21 mouse cellular contexts compared by ENCODE assay signal in the genomic region with DNA sequence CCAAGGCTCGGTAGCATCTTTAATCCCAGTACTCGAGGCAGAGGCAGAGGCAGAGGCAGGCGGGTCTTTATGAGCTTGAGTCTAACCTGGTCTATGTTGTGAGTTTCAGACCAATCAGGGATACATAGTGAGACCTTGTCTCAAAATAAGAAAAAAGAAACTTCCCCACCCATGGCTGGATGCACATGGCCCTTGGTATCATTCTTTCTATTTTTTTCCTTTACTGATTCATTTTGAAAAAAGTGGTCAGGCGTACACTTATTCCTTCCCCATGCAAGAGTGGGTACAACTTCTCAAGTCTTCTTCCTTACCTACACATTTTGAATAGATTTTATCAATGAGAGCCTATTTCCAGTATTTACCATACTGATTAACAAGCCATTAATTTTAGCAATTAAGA.
A peak's percentile ranks its signal among the peaks of the same experiment; 100 is the strongest.
DNase-seq lines count a peak whose midpoint lies in the region; TF ChIP-seq lines count a peak whose summit lies in the region.
"Had no signal": no experiment of that assay in that cellular context is flagged by ENCODE, and none has a peak within 500 bp of the region (broad histone marks: within the 10 kb centered on the region; RNA-seq: fewer than 3 reads in every experiment).

No protein-coding gene starts in this region.

- peak; percentile 33 for DNase-seq in heart, embryonic 10.5 days (ENCODE audit: low spot score)
- DNase-seq in heart, adult 9 months (ENCODE audit: low spot score in 2 of 2) = no peak
- DNase-seq in A20 (ENCODE audit: low read depth, low spot score) (peak; percentile 58), CH12.LX (ENCODE audit: extremely low read depth) (peak; percentile 69)
- no peak for DNase-seq in layer of hippocampus, postnatal 10 days (ENCODE audit: low spot score in 2 of 2)
- DNase-seq: adrenal gland, adult 2 months; adrenal gland, postnatal 10 days; adrenal gland, postnatal 25 days; B cell, adult 2 months; cerebellum, adult 11 months; cerebellum, adult 18-20 months; cerebellum, adult 8-10 months; cerebellum, adult 9-11 months; cerebellum, postnatal 14 days; cerebellum, postnatal 36 days; embryo, embryonic 11 days had no signal

- TF ChIP-seq RAD21 in CH12.LX (IDR thresholded peaks at IDR 0.05; ENCODE audit: low read depth, low read length) = no peak; the same call in 1 of the 2 replicates

- no peak overlapping the region for H3K4me3 ChIP-seq in heart, embryonic 10.5 days
- no peak overlapping the region for H3K4me3 ChIP-seq in CH12.LX (replicated peaks in 1 of 3; ENCODE audit: low read depth in 2 of 3, low read length in 2 of 3, poor library complexity in 1 of 3)
- H3K4me3 ChIP-seq: embryonic facial prominence, embryonic 13.5 days; embryonic facial prominence, embryonic 15.5 days; erythroblast, embryonic 14.5 days; forebrain, embryonic 10.5 days; forebrain, embryonic 12.5 days had no signal

- no peak overlapping the region; the same call in 1 of the 2 replicates for H3K4me2 ChIP-seq in CH12.LX (ENCODE audit: insufficient read depth, low read depth, poor library complexity, severe bottlenecking)
- H3K4me2 ChIP-seq: embryonic facial prominence, embryonic 13.5 days; embryonic facial prominence, embryonic 15.5 days; forebrain, embryonic 12.5 days had no signal

- dilution Hi-C loops in CH12.LX (cut with MboI; ENCODE audit: extremely low pct_ligation_motif_present, extremely low pct_unique_long_range_greater_than_20kb, low sequenced_read_pairs) = no loop called here

- no peaks in the 10 kb centered on the region for H3K27me3 ChIP-seq in heart, embryonic 10.5 days (ENCODE audit: insufficient read depth, poor library complexity, severe bottlenecking)
- H3K27me3 ChIP-seq in CH12.LX (replicated peaks) = no peaks in the 10 kb centered on the region
- H3K27me3 ChIP-seq: embryonic facial prominence, embryonic 13.5 days; embryonic facial prominence, embryonic 15.5 days; forebrain, embryonic 12.5 days had no signal

- peaks cover 23% of the 10 kb centered on the region for H3K4me1 ChIP-seq in heart, embryonic 10.5 days
- H3K4me1 ChIP-seq in CH12.LX (ENCODE audit: control insufficient read depth in 1 of 2, insufficient read depth in 2 of 2) = peaks cover 8 to 36% of the 10 kb centered on the region in 2 experiments
- H3K4me1 ChIP-seq: embryonic facial prominence, embryonic 15.5 days; forebrain, embryonic 10.5 days; forebrain, embryonic 12.5 days had no signal

- no peak overlapping the region for H3K27ac ChIP-seq in heart, embryonic 10.5 days
- no peak overlapping the region for H3K27ac ChIP-seq in CH12.LX (ENCODE audit: insufficient read depth, low read depth)
- H3K27ac ChIP-seq: embryonic facial prominence, embryonic 13.5 days; embryonic facial prominence, embryonic 15.5 days; forebrain, embryonic 10.5 days; forebrain, embryonic 12.5 days had no signal

- TF ChIP-seq EP300 in CH12.LX (IDR thresholded peaks at IDR 0.05; ENCODE audit: low read length) = peak; percentile 98

- TF ChIP-seq POLR2A in CH12.LX (IDR thresholded peaks at IDR 0.05; ENCODE audit: low read depth, low read length) = no peak

- no peak overlapping the region for H3K9ac ChIP-seq in CH12.LX (ENCODE audit: insufficient read depth, low read depth)
- H3K9ac ChIP-seq: embryonic facial prominence, embryonic 13.5 days; embryonic facial prominence, embryonic 15.5 days; forebrain, embryonic 12.5 days had no signal

- no peaks in the 10 kb centered on the region for H3K79me2 ChIP-seq in CH12.LX (replicated peaks; ENCODE audit: control insufficient read depth, extremely low read depth, insufficient read depth, poor library complexity, severe bottlenecking)

- 87% methylated on average over 4 of the region's 4 CpGs for WGBS in heart, embryonic 10.5 days

- H3K9me3 ChIP-seq in heart, embryonic 10.5 days = no peaks in the 10 kb centered on the region
- H3K9me3 ChIP-seq in CH12.LX (replicated peaks; ENCODE audit: low read length) = peaks cover 4% of the 10 kb centered on the region
- H3K9me3 ChIP-seq: embryonic facial prominence, embryonic 13.5 days; embryonic facial prominence, embryonic 15.5 days; forebrain, embryonic 10.5 days; forebrain, embryonic 12.5 days had no signal

- in situ Hi-C loops in CH12.LX (cut with MboI; ENCODE audit: low pct_ligation_motif_present, low pct_unique_long_range_greater_than_20kb, low sequenced_read_pairs) = no loop called here

- TF ChIP-seq CTCF in CH12.LX (conservative IDR thresholded peaks at IDR 0.05 in 1 of 2, IDR thresholded peaks at IDR 0.05 in 1 of 2; ENCODE audit: low read depth in 2 of 2, low read length in 2 of 2) = no peak

- H3K36me3 ChIP-seq in heart, embryonic 10.5 days = peaks cover 4% of the 10 kb centered on the region; the same call in 1 of the 2 replicates
- H3K36me3 ChIP-seq in CH12.LX (replicated peaks in 1 of 2; ENCODE audit: control insufficient read depth in 1 of 2, insufficient read depth in 1 of 2, low read length in 1 of 2) = peaks cover 0 to 22% of the 10 kb centered on the region in 2 experiments
- H3K36me3 ChIP-seq: embryonic facial prominence, embryonic 13.5 days; embryonic facial prominence, embryonic 15.5 days; forebrain, embryonic 12.5 days had no signal

TF ChIP-seq in CH12.LX, 34 proteins besides CTCF, POLR2A, EP300 and RAD21:
- peak; percentile 94 for TF ChIP-seq MYC (IDR thresholded peaks at IDR 0.05; ENCODE audit: low read depth, low read length)
- peak; percentile 61 for TF ChIP-seq TCF12 (IDR thresholded peaks at IDR 0.05; ENCODE audit: low read depth, low read length)
- peak; percentile 61; the same call in 1 of the 2 replicates for TF ChIP-seq MAFK (IDR thresholded peaks at IDR 0.05; ENCODE audit: insufficient replicate concordance, low read length)
- no peak for TF ChIP-seq POLR2AphosphoS2 (IDR thresholded peaks at IDR 0.05; ENCODE audit: low read depth, low read length)
- peak; percentile 97 for TF ChIP-seq IRF4 (IDR thresholded peaks at IDR 0.05; ENCODE audit: low read depth, low read length)
- peak; percentile 40; the same call in 1 of the 2 replicates for TF ChIP-seq SIN3A (IDR thresholded peaks at IDR 0.05; ENCODE audit: low read length)
- no peak for TF ChIP-seq HCFC1 (IDR thresholded peaks at IDR 0.05; ENCODE audit: low read depth, low read length)
- TF ChIP-seq NRF1 (IDR thresholded peaks at IDR 0.05; ENCODE audit: low read depth, low read length) = no peak
- peak; percentile 85 for TF ChIP-seq JUN (IDR thresholded peaks at IDR 0.05; ENCODE audit: insufficient read depth, low read depth, low read length)
- TF ChIP-seq PAX5 (IDR thresholded peaks at IDR 0.05; ENCODE audit: low read length) = no peak
- TF ChIP-seq SMC3 (IDR thresholded peaks at IDR 0.05; ENCODE audit: low read depth, low read length) = peak; percentile 13; the same call in 1 of the 2 replicates
- TF ChIP-seq MAX (IDR thresholded peaks at IDR 0.05; ENCODE audit: low read length) = peak; percentile 77; the same call in 1 of the 2 replicates
- TF ChIP-seq KAT2A (IDR thresholded peaks at IDR 0.05; ENCODE audit: insufficient replicate concordance, low read length) = no peak
- no peak for TF ChIP-seq ZC3H11A (IDR thresholded peaks at IDR 0.05; ENCODE audit: low read depth, low read length)
- TF ChIP-seq ZKSCAN1 (IDR thresholded peaks at IDR 0.05; ENCODE audit: borderline replicate concordance, low read depth, low read length) = no peak
- peak; percentile 91 for TF ChIP-seq ZNF384 (IDR thresholded peaks at IDR 0.05; ENCODE audit: low read depth, low read length)
- no peak for TF ChIP-seq USF1 (IDR thresholded peaks at IDR 0.05; ENCODE audit: low read depth, low read length)
- peak; percentile 96 for TF ChIP-seq JUND (conservative IDR thresholded peaks at IDR 0.05; ENCODE audit: low read depth, low read length)
- no peak for TF ChIP-seq ZMIZ1 (IDR thresholded peaks at IDR 0.05; ENCODE audit: low read depth, low read length)
- TF ChIP-seq MAZ (IDR thresholded peaks at IDR 0.05; ENCODE audit: low read depth, low read length) = 0 out of 2 replicates have a peak, but pooled peaks have one; percentile 63
- TF ChIP-seq MXI1 (IDR thresholded peaks at IDR 0.05; ENCODE audit: low read depth, low read length) = peak; percentile 48; the same call in 1 of the 2 replicates
- no peak for TF ChIP-seq ELF1 (IDR thresholded peaks at IDR 0.05; ENCODE audit: low read depth, low read length)
- peak; percentile 61; the same call in 1 of the 2 replicates for TF ChIP-seq CHD2 (IDR thresholded peaks at IDR 0.05; ENCODE audit: low read length)
- no peak for TF ChIP-seq E2F4 (IDR thresholded peaks at IDR 0.05; ENCODE audit: insufficient replicate concordance, low read depth, low read length)
- TF ChIP-seq NELFE (IDR thresholded peaks at IDR 0.05; ENCODE audit: low read depth, low read length) = no peak
- no peak for TF ChIP-seq UBTF (IDR thresholded peaks at IDR 0.05; ENCODE audit: low read depth, low read length)
- TF ChIP-seq TBP (conservative IDR thresholded peaks at IDR 0.05; ENCODE audit: low read depth, low read length) = no peak
- no peak for TF ChIP-seq USF2 (conservative IDR thresholded peaks at IDR 0.05; ENCODE audit: low read depth, low read length)
- TF ChIP-seq GABPA (IDR thresholded peaks at IDR 0.05; ENCODE audit: insufficient replicate concordance, low read depth, low read length) = no peak
- TF ChIP-seq ETS1 (conservative IDR thresholded peaks at IDR 0.05; ENCODE audit: low read depth, low read length) = peak; percentile 82
- TF ChIP-seq MEF2A (IDR thresholded peaks at IDR 0.05; ENCODE audit: borderline replicate concordance, low read depth, low read length) = peak; percentile 87
- no peak for TF ChIP-seq CHD1 (IDR thresholded peaks at IDR 0.05; ENCODE audit: low read depth, low read length)
- TF ChIP-seq RCOR1 (conservative IDR thresholded peaks at IDR 0.05; ENCODE audit: low read depth, low read length) = 0 out of 2 replicates have a peak, but pooled peaks have one; percentile 63
- TF ChIP-seq BHLHE40 (IDR thresholded peaks at IDR 0.05; ENCODE audit: low read depth, low read length) = peak; percentile 95

Comparison
In these comparisons a context has a peak if more than half of its experiments do, and no peak if none do; other contexts are left out.
1. DNase-seq: peak in heart, embryonic 10.5 days (single experiment), A20 (single experiment) and CH12.LX (single experiment); none in heart, adult 9 months (0 of 2) and layer of hippocampus, postnatal 10 days (0 of 2).